Mouse (Mus musculus): Measurements from ENCODE around the gene Rin2. TPM values are rescaled to one million over a fixed set of nuclear protein-coding genes. Genes with fewer than 3 reads are reported as not detected.

Rin2 gene
- total and polyA plus RNA-seq, 3 experiments, result 0.44 TPM; not detected in 2

GRCm38 (mm10) chr2:145827930-145828329 is 152.9 kb downstream of the Rin2 start:
- H3K36me3 ChIP-seq (replicated peaks), result no peaks in the 10 kb centered on the region
- DNase-seq (ENCODE audit: low spot score) (no peak), ATAC-seq (ENCODE audit: extremely low read depth, insufficient number of reproducible peaks, low FRiP score, poor library complexity, severe bottlenecking) (no peak)
- no peaks in the 10 kb centered on the region for H3K27me3 ChIP-seq (ENCODE audit: insufficient read depth, low read length)
- no peak for TF ChIP-seq POLR2AphosphoS5 (IDR thresholded peaks at IDR 0.05; ENCODE audit: insufficient replicate concordance, low read depth, low read length)
- no peak for TF ChIP-seq CTCF (IDR thresholded peaks at IDR 0.05; ENCODE audit: low read depth, low read length)
- TF ChIP-seq GATA2 (IDR thresholded peaks at IDR 0.05; ENCODE audit: borderline replicate concordance, low read depth, low read length), result no peak
- no peak for TF ChIP-seq TAL1 (conservative IDR thresholded peaks at IDR 0.05; ENCODE audit: low read depth, low read length)
- H3K4me1 ChIP-seq (ENCODE audit: insufficient read depth, low read depth, low read length), result no peaks in the 10 kb centered on the region
- no peak overlapping the region for H3K4me3 ChIP-seq (ENCODE audit: low read depth, low read length)
- H3K9me3 ChIP-seq (replicated peaks), result peaks cover 26% of the 10 kb centered on the region

- H3K36me3 ChIP-seq (replicated peaks), result no peaks in the 10 kb centered on the region
- DNase-seq (ENCODE audit: low spot score), result no peak
- H3K9me3 ChIP-seq (replicated peaks), result peaks cover 23% of the 10 kb centered on the region
- H3K27me3 ChIP-seq (ENCODE audit: insufficient read depth, low read length), result no peaks in the 10 kb centered on the region
- H3K4me3 ChIP-seq (ENCODE audit: low read depth, low read length), result no peak overlapping the region
- TF ChIP-seq POLR2AphosphoS5 (IDR thresholded peaks at IDR 0.05; ENCODE audit: insufficient replicate concordance, low read depth, low read length), result no peak
- no peak for TF ChIP-seq GATA1 (IDR thresholded peaks at IDR 0.05; ENCODE audit: borderline replicate concordance, low read length)
- no peak for TF ChIP-seq CTCF (IDR thresholded peaks at IDR 0.05; ENCODE audit: low read depth, low read length)
- TF ChIP-seq GATA2 (IDR thresholded peaks at IDR 0.05; ENCODE audit: borderline replicate concordance, low read depth, low read length), result no peak
- TF ChIP-seq TAL1 (conservative IDR thresholded peaks at IDR 0.05; ENCODE audit: low read depth, low read length), result no peak
- H3K4me1 ChIP-seq (ENCODE audit: insufficient read depth, low read depth, low read length), result no peaks in the 10 kb centered on the region
- no peak for ATAC-seq (ENCODE audit: extremely low read depth, insufficient number of reproducible peaks, low FRiP score, poor library complexity, severe bottlenecking)
Observed at GRCm38 (mm10) chr2:145828603-145829002, 153.6 kb downstream of the Rin2 start.

- peaks cover 24% of the 10 kb centered on the region for H3K9me3 ChIP-seq (replicated peaks)
- no peaks in the 10 kb centered on the region for H3K36me3 ChIP-seq (replicated peaks)
- no peaks in the 10 kb centered on the region for H3K4me1 ChIP-seq (ENCODE audit: insufficient read depth, low read depth, low read length)
- no peak overlapping the region for H3K4me3 ChIP-seq (ENCODE audit: low read depth, low read length)
- TF ChIP-seq POLR2AphosphoS5 (IDR thresholded peaks at IDR 0.05; ENCODE audit: insufficient replicate concordance, low read depth, low read length) (no peak), GATA1 (IDR thresholded peaks at IDR 0.05; ENCODE audit: borderline replicate concordance, low read length) (no peak), GATA2 (IDR thresholded peaks at IDR 0.05; ENCODE audit: borderline replicate concordance, low read depth, low read length) (no peak), TAL1 (conservative IDR thresholded peaks at IDR 0.05; ENCODE audit: low read depth, low read length) (no peak), CTCF (IDR thresholded peaks at IDR 0.05; ENCODE audit: low read depth, low read length) (no peak)
- DNase-seq (ENCODE audit: low spot score) (no peak), ATAC-seq (ENCODE audit: extremely low read depth, insufficient number of reproducible peaks, low FRiP score, poor library complexity, severe bottlenecking) (no peak)
- H3K27me3 ChIP-seq (ENCODE audit: insufficient read depth, low read length), result no peaks in the 10 kb centered on the region
Observed at GRCm38 (mm10) chr2:145829231-145829630, 154.2 kb downstream of the Rin2 start.

- no peaks in the 10 kb centered on the region for H3K27me3 ChIP-seq (ENCODE audit: insufficient read depth, low read length)
- no peak overlapping the region for H3K4me3 ChIP-seq (ENCODE audit: low read depth, low read length)
- DNase-seq (ENCODE audit: low spot score) (no peak), ATAC-seq (ENCODE audit: extremely low read depth, insufficient number of reproducible peaks, low FRiP score, poor library complexity, severe bottlenecking) (no peak)
- H3K4me1 ChIP-seq (ENCODE audit: insufficient read depth, low read depth, low read length), result no peaks in the 10 kb centered on the region
- TF ChIP-seq TAL1 (conservative IDR thresholded peaks at IDR 0.05; ENCODE audit: low read depth, low read length) (no peak), GATA1 (IDR thresholded peaks at IDR 0.05; ENCODE audit: borderline replicate concordance, low read length) (no peak), GATA2 (IDR thresholded peaks at IDR 0.05; ENCODE audit: borderline replicate concordance, low read depth, low read length) (no peak), CTCF (IDR thresholded peaks at IDR 0.05; ENCODE audit: low read depth, low read length) (no peak), POLR2AphosphoS5 (IDR thresholded peaks at IDR 0.05; ENCODE audit: insufficient replicate concordance, low read depth, low read length) (no peak)
- H3K9me3 ChIP-seq (replicated peaks), result peaks cover 27% of the 10 kb centered on the region
- no peaks in the 10 kb centered on the region for H3K36me3 ChIP-seq (replicated peaks)
Observed at GRCm38 (mm10) chr2:145830417-145830816, 155.4 kb downstream of the Rin2 start.

GRCm38 (mm10) chr2:145831949-145832835 is 157.2 kb downstream of the Rin2 start:
- Histone ChIP-seq H3K4me1 (ENCODE audit: insufficient read depth, low read depth, low read length) (no peaks in the 10 kb centered on the region), H3K4me3 (ENCODE audit: low read depth, low read length) (no peak overlapping the region), H3K9me3 (replicated peaks) (peaks cover 26% of the 10 kb centered on the region), H3K27me3 (ENCODE audit: insufficient read depth, low read length) (no peaks in the 10 kb centered on the region), H3K36me3 (replicated peaks) (no peaks in the 10 kb centered on the region)
- TF ChIP-seq GATA1 (IDR thresholded peaks at IDR 0.05; ENCODE audit: borderline replicate concordance, low read length), result no peak
- ATAC-seq (ENCODE audit: extremely low read depth, insufficient number of reproducible peaks, low FRiP score, poor library complexity, severe bottlenecking) (no peak), DNase-seq (ENCODE audit: low spot score) (no peak)

GRCm38 (mm10) chr2:145832836-145833221 is 157.8 kb downstream of the Rin2 start:
- H3K4me1 ChIP-seq (ENCODE audit: insufficient read depth, low read depth, low read length), result no peaks in the 10 kb centered on the region
- H3K9me3 ChIP-seq (replicated peaks), result peaks cover 27% of the 10 kb centered on the region
- H3K4me3 ChIP-seq (ENCODE audit: low read depth, low read length), result no peak overlapping the region
- H3K36me3 ChIP-seq (replicated peaks), result no peaks in the 10 kb centered on the region
- DNase-seq (ENCODE audit: low spot score) (no peak), ATAC-seq (ENCODE audit: extremely low read depth, insufficient number of reproducible peaks, low FRiP score, poor library complexity, severe bottlenecking) (no peak)
- TF ChIP-seq GATA1 (IDR thresholded peaks at IDR 0.05; ENCODE audit: borderline replicate concordance, low read length) (no peak), TAL1 (conservative IDR thresholded peaks at IDR 0.05; ENCODE audit: low read depth, low read length) (no peak), GATA2 (IDR thresholded peaks at IDR 0.05; ENCODE audit: borderline replicate concordance, low read depth, low read length) (no peak), CTCF (IDR thresholded peaks at IDR 0.05; ENCODE audit: low read depth, low read length) (no peak), POLR2AphosphoS5 (IDR thresholded peaks at IDR 0.05; ENCODE audit: insufficient replicate concordance, low read depth, low read length) (no peak)
- H3K27me3 ChIP-seq (ENCODE audit: insufficient read depth, low read length), result no peaks in the 10 kb centered on the region

Measured in G1E (cell line).